Mouse (Mus musculus): Measurements from ENCODE around the gene Hmgcr. TPM values are rescaled to one million over a fixed set of nuclear protein-coding genes. Genes with fewer than 3 reads are reported as not detected.

The Hmgcr gene
- total RNA-seq (2021), result 1 to 10 TPM; 6.8 to 8.5 TPM
- long read RNA-seq, experiment 1, full-length matches to known transcripts, result 1 of 2 reads
- long read RNA-seq, experiment 1, partial matches to known transcripts, result 0 of 2 reads
- long read RNA-seq, experiment 1, other reads (novel, unspliced or antisense), result 1 of 2 reads
- long read RNA-seq, experiment 2, full-length matches to known transcripts, result 1 of 2 reads
- long read RNA-seq, experiment 2, partial matches to known transcripts, result 0 of 2 reads
- long read RNA-seq, experiment 2, other reads (novel, unspliced or antisense), result 1 of 2 reads

- DNase-seq, result peak; percentile 98
These were observed at the start of gene Hmgcr for GRCm38 (mm10) chr13:96670406-96671077. TSS of gene Hmgcr (minus strand) at chr13:96670936.

- no peak for DNase-seq
These were observed 49.3 kb upstream of the Hmgcr start for GRCm38 (mm10) chr13:96720003-96720402.

- no peak for DNase-seq
These were observed 47.1 kb upstream of the Hmgcr start for GRCm38 (mm10) chr13:96717821-96718220.

GRCm38 (mm10) chr13:96716311-96716710 lies 45.6 kb upstream of the Hmgcr start:
- no peak for DNase-seq

- no peak for DNase-seq
These were observed 38.8 kb upstream of the Hmgcr start for GRCm38 (mm10) chr13:96709269-96710233.

GRCm38 (mm10) chr13:96702567-96703278 lies 32.0 kb upstream of the Hmgcr start:
- DNase-seq, result no peak

GRCm38 (mm10) chr13:96697805-96698586 lies 27.3 kb upstream of the Hmgcr start:
- DNase-seq, result no peak

GRCm38 (mm10) chr13:96695428-96695827 lies 24.7 kb upstream of the Hmgcr start:
- DNase-seq, result no peak

GRCm38 (mm10) chr13:96689901-96690300 lies 19.2 kb upstream of the Hmgcr start:
- no peak for DNase-seq

- DNase-seq, result no peak
These were observed 16.5 kb upstream of the Hmgcr start for GRCm38 (mm10) chr13:96687261-96687660.

GRCm38 (mm10) chr13:96684779-96685178 lies 14.0 kb upstream of the Hmgcr start:
- no peak for DNase-seq

GRCm38 (mm10) chr13:96681088-96681620 lies 10.4 kb upstream of the Hmgcr start:
- DNase-seq, result no peak

- no peak for DNase-seq
These were observed 9.7 kb upstream of the Hmgcr start for GRCm38 (mm10) chr13:96680163-96681087.

- no peak for DNase-seq
These were observed 7.9 kb upstream of the Hmgcr start for GRCm38 (mm10) chr13:96678616-96679015.

- DNase-seq, result no peak
These were observed 6.3 kb upstream of the Hmgcr start for GRCm38 (mm10) chr13:96677071-96677470.

GRCm38 (mm10) chr13:96675756-96676155 lies 5.0 kb upstream of the Hmgcr start:
- no peak for DNase-seq

- DNase-seq, result no peak
These were observed 3.1 kb upstream of the Hmgcr start for GRCm38 (mm10) chr13:96673817-96674216.

- no peak for DNase-seq
These were observed 1.5 kb upstream of the Hmgcr start for GRCm38 (mm10) chr13:96672276-96672675.

GRCm38 (mm10) chr13:96671906-96672234 lies 1.1 kb upstream of the Hmgcr start:
- DNase-seq, result no peak
